Mouse (Mus musculus) limb, embryonic 11.5 days (tissue): ENCODE measurements around the gene Cort. TPM values are rescaled to one million over a fixed set of nuclear protein-coding genes. Genes with fewer than 3 reads are reported as not detected.
"Not testable (repeated sequence)": the region's sequence is repeated elsewhere in the genome, so short reads cannot be mapped to it uniquely, and the experiment has no call there.

Source experiments
- ATAC-seq: fragments of 200-750 bp; cut with Nextera tagmentation; 2 replicates; pipeline ENCODE4 v1.8.0; 2017; ENCODE audit warnings: low read depth; ENCODE audit not compliant: insufficient number of reproducible peaks, low FRiP score, low TSS enrichment
- DNase-seq: peaks from one replicate; pipeline ENCODE4 v3.0.0-alpha.2; 2015; ENCODE audit warnings: low spot score
- H3K27ac ChIP-seq: fragments of 300-500 bp; sonication (generic); replicated peaks from 2 replicates; pipeline ENCODE4 v1.5.1; 2014; ENCODE audit warnings: low read depth, mild to moderate bottlenecking, low read length
- H3K27me3 ChIP-seq: fragments of 300-500 bp; sonication (generic); 2 replicates; pipeline ENCODE4 v1.6.1; 2014; ENCODE audit warnings: mild to moderate bottlenecking, low read length, mixed read lengths; ENCODE audit not compliant: control insufficient read depth, insufficient read depth
- H3K36me3 ChIP-seq: fragments of 300-500 bp; sonication (generic); 2 replicates; pipeline ENCODE4 v1.6.1; 2014; ENCODE audit warnings: mild to moderate bottlenecking, low read length, moderate library complexity, mixed read lengths; ENCODE audit not compliant: control insufficient read depth, insufficient read depth
- H3K4me1 ChIP-seq: fragments of 300-500 bp; sonication (generic); 2 replicates; pipeline ENCODE4 v1.6.1; 2014; ENCODE audit warnings: low read length, mixed read lengths; ENCODE audit not compliant: control insufficient read depth, insufficient read depth
- H3K4me2 ChIP-seq: fragments of 300-500 bp; sonication (generic); 2 replicates; pipeline ENCODE4 v1.6.1; 2014; ENCODE audit warnings: low read depth, mild to moderate bottlenecking, moderate library complexity; ENCODE audit not compliant: severe bottlenecking
- H3K4me3 ChIP-seq: fragments of 300-500 bp; sonication (generic); 2 replicates; pipeline ENCODE4 v1.5.1; 2014; ENCODE audit warnings: low read depth, low read length
- H3K9ac ChIP-seq: fragments of 300-500 bp; sonication (generic); 2 replicates; pipeline ENCODE4 v1.6.1; 2014; ENCODE audit warnings: mild to moderate bottlenecking, low read length
- H3K9me3 ChIP-seq: fragments of 300-500 bp; sonication (generic); 2 replicates; pipeline ENCODE4 v1.6.1; 2016; ENCODE audit warnings: low read length; ENCODE audit not compliant: control insufficient read depth
- WGBS: fragments of 180-500 bp; shearing (Covaris S2); extraction: QIAGEN DNeasy Blood & Tissue Kit; methylation state at CpG from one replicate; pipeline ENCODE4 v1.1.7; 2014; 5-methylcytosine and 5-hydroxymethylcytosine counted together
- polyA plus RNA-seq: library from polyadenylated mRNA; unstranded; fragments of >200 nt; fragmentation: Nextera tagmentation; extraction: Ambion mirVana; gene quantifications from 2 replicates; pipeline ENCODE4 v1.2.1, GENCODE M21; 2014

Cort gene
- polyA plus RNA-seq, 1 experiment from 2014 or later, result not detected

DNA sequence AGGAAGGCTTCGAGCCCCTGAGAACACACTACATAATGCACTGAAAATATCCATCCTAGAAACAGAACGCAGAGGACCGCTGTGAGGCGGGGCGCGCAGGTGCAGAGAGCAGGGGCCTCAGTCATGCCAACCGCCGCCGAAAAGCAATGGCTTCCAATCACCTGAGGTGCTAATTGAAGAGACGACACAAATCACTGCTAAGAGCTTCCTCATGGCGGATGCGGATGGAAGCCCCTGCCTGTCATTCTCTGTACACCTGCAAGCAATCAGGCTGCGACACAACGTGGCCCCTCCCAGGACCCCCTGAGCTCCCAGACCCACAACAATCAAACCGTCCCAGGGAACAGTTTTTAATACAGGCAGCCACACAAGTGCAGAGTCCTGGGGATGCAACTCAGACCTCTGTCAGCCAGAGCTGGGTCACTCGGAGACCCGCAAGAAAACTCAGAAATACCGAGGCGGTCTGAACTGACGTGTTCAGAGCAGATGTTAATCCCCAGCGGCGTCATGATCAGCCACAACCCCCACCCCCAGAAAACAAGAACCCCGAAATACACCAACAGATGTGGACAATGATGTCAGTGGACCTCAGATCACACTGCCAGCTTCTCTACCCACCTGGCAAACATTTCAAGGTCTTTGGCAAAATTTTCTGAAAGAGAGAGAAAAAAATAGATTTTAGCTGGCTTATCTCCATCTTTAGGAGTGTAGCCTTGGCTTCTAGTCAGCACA is 4.6 kb upstream of the Cort start:
- no peak overlapping the region for H3K27ac ChIP-seq
- no peaks in the 10 kb centered on the region for H3K9me3 ChIP-seq
- no peak overlapping the region for H3K9ac ChIP-seq
- H3K4me1 ChIP-seq, result no peaks in the 10 kb centered on the region
- no peak overlapping the region for H3K4me3 ChIP-seq
- DNase-seq, result no peak
- 77% methylated on average over 23 of the region's 23 CpGs for WGBS
- no peaks in the 10 kb centered on the region for H3K36me3 ChIP-seq
- no peak overlapping the region for H3K4me2 ChIP-seq
- no peaks in the 10 kb centered on the region for H3K27me3 ChIP-seq
- no peak for ATAC-seq

DNA sequence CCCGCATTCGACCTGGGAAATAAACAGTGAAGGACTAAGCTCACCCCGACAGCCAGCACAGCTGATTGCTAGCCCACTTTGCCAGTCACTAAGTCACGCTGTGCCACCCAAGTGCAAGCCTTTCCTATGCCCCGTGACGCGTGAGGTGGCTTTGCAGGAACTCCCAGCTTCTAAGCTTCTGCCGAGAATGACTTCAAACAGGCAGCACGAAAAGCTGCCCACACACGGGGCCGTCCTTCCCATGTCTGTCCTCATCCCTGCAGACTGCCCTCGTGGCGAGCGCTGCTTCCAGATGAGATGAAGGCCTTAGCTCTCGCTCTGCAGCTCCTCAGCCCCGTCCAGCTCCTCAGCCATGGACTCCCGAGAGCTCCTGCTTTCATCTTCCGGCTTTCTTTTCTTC is 1.9 kb upstream of the Cort start:
- DNase-seq (no peak), ATAC-seq (no peak)
- Histone ChIP-seq H3K4me1 (no peaks in the 10 kb centered on the region), H3K36me3 (no peaks in the 10 kb centered on the region), H3K4me3 (no peak overlapping the region), H3K27me3 (no peaks in the 10 kb centered on the region), H3K9ac (no peak overlapping the region), H3K27ac (no peak overlapping the region), H3K4me2 (no peak overlapping the region), H3K9me3 (no peaks in the 10 kb centered on the region)
- 88% methylated on average over 18 of the region's 18 CpGs for WGBS

DNA sequence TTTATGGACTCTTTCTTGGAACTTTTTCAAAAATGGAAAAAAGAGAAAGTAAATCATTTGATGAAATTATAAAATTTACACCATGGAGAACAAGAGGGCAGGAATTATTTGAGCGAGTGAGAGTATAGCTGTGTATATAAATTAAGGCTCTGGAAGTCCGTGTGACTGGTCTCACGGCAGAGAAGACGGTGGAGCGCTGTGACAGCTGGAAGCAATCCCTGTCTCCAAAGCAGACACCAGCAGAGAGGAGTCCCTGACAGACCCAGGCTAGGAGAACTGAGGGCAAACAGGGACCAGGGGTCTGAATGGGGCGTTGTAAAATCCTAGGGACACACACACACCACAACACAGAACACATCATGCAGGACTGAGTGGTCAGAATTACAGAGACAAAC is 451 bp downstream of the Cort start:
- Histone ChIP-seq H3K36me3 (no peaks in the 10 kb centered on the region), H3K4me1 (no peaks in the 10 kb centered on the region), H3K9ac (no peak overlapping the region), H3K4me2 (no peak overlapping the region), H3K27ac (no peak overlapping the region), H3K27me3 (no peaks in the 10 kb centered on the region), H3K9me3 (no peaks in the 10 kb centered on the region), H3K4me3 (no peak overlapping the region)
- DNase-seq (no peak), ATAC-seq (no peak)
- WGBS, result 59% methylated on average over 6 of the region's 6 CpGs

- Histone ChIP-seq H3K4me1 (no peaks in the 10 kb centered on the region), H3K9ac (no peak overlapping the region), H3K9me3 (no peaks in the 10 kb centered on the region), H3K27ac (no peak overlapping the region), H3K36me3 (no peaks in the 10 kb centered on the region), H3K27me3 (no peaks in the 10 kb centered on the region), H3K4me2 (no peak overlapping the region), H3K4me3 (no peak overlapping the region)
- DNase-seq (no peak), ATAC-seq (no peak)
- 73% methylated on average over 11 of the region's 11 CpGs for WGBS
These were observed 1.0 kb downstream of the Cort start for GRCm38 (mm10) chr4:149125341-149126114.

GRCm38 (mm10) chr4:149123432-149123831 is 3.1 kb downstream of the Cort start:
- no peaks in the 10 kb centered on the region for H3K4me1 ChIP-seq
- no peaks in the 10 kb centered on the region for H3K36me3 ChIP-seq
- no peak for ATAC-seq
- whole genome bisulfite sequencing, result 67% methylated on average over 5 of the region's 5 CpGs
- H3K9ac ChIP-seq, result no peak overlapping the region
- no peak overlapping the region for H3K4me2 ChIP-seq
- H3K9me3 ChIP-seq, result no peaks in the 10 kb centered on the region
- H3K27ac ChIP-seq, result no peak overlapping the region
- H3K27me3 ChIP-seq, result no peaks in the 10 kb centered on the region
- no peak for DNase-seq
- no peak overlapping the region for H3K4me3 ChIP-seq

GRCm38 (mm10) chr4:149119978-149120562 is 6.5 kb downstream of the Cort start:
- H3K9me3 ChIP-seq, ATAC-seq, H3K4me3 ChIP-seq, H3K4me1 ChIP-seq, H3K27me3 ChIP-seq, H3K27ac ChIP-seq, H3K9ac ChIP-seq, H3K36me3 ChIP-seq, DNase-seq, H3K4me2 ChIP-seq: not testable (repeated sequence)
- WGBS, result 87% methylated on average over 12 of the region's 12 CpGs

- under 1% methylated on average over 35 of the region's 35 CpGs for WGBS
- ATAC-seq, result peak; percentile 81
- H3K4me3 ChIP-seq, result peak within 1 kb of the TSS; percentile 64
- H3K4me1 ChIP-seq, result no peaks in the 10 kb centered on the region
- H3K9ac ChIP-seq, result peak within 1 kb of the TSS; percentile 74
- no peaks in the 10 kb centered on the region for H3K36me3 ChIP-seq
- peak within 1 kb of the TSS; percentile 60 for H3K4me2 ChIP-seq
- H3K27ac ChIP-seq, result no peak within 1 kb of the TSS
- DNase-seq, result peak; percentile 97
- no peaks in the 10 kb centered on the region for H3K9me3 ChIP-seq
- H3K27me3 ChIP-seq, result no peaks in the 10 kb centered on the region
These were observed 22.5 kb downstream of the Cort start, which contains the start of gene Dffa for GRCm38 (mm10) chr4:149103875-149104561. Dffa (plus strand) TSS chr4:149104146.

GRCm38 (mm10) chr4:149101456-149101855 is 25.1 kb downstream of the Cort start:
- Histone ChIP-seq H3K4me1 (peaks cover 7% of the 10 kb centered on the region; the same call in 1 of the 2 replicates), H3K4me3 (no peak overlapping the region), H3K4me2 (no peak overlapping the region), H3K36me3 (no peaks in the 10 kb centered on the region), H3K9me3 (no peaks in the 10 kb centered on the region), H3K27ac (no peak overlapping the region), H3K27me3 (no peaks in the 10 kb centered on the region), H3K9ac (no peak overlapping the region)
- ATAC-seq (no peak), DNase-seq (no peak)
- WGBS, result 86% methylated on average over 3 of the region's 3 CpGs
